Mouse (Mus musculus): Measurements from ENCODE around the gene March7. TPM values are rescaled to one million over a fixed set of nuclear protein-coding genes. Genes with fewer than 3 reads are reported as not detected.

March7 gene
- polyA plus RNA-seq, 1 experiment from 2014 or later: 76.4 TPM

Other genes with a start within 250 kb of the March7 start
- gene Baz2b, start within 50 bp of the March7 start, polyA plus RNA-seq (2016; fragmentation: Nextera tagmentation; extraction: Ambion mirVana): 58.2 and 60.4 TPM in 2 replicates
- 11.2 and 11.8 TPM in 2 replicates for gene Cd302, start 74.6 kb downstream of the March7 start, polyA plus RNA-seq (2016; fragmentation: Nextera tagmentation; extraction: Ambion mirVana)
- 3.7 and 3.9 TPM in 2 replicates for gene Ly75, start 173.4 kb downstream of the March7 start, polyA plus RNA-seq (2016; fragmentation: Nextera tagmentation; extraction: Ambion mirVana)

All from forebrain, embryonic 10.5 days (tissue).